8 mouse cellular contexts compared by ENCODE assay signal in the genomic region with DNA sequence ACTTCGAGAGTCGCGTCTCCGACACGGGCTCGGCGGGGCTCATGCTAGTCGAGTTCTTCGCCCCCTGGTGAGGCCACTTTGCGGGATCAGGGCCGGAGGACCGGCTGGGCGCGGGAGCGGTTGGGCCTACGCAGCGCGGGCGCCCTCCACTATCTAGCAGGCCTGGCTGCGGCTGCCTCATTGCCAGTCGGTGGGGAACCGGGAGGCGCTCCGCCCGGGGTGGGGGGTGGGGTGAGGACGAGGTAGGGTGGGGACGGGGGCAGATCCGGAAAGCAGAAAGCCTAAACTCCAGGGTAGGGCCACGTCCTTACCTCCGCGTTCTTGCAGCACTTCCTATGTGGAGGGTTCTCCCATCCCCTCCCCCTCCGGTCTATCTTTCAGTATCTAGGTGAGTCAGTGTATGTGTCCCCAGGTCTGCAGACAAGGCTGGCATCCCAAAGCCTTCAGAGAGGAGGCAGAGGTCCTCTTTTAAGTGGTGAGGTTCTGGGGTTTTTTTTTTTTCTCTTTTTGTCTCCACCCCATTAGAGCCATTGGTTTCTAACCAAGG. TPM values are rescaled to one million over a fixed set of nuclear protein-coding genes. Genes with fewer than 3 reads are reported as not detected.
DNase-seq lines count a peak whose midpoint lies in the region; ATAC-seq and TF ChIP-seq lines count a peak whose summit lies in the region.

No protein-coding gene starts in this region.

- peak overlapping the region; percentile 87 for H3K9ac ChIP-seq in MEL (ENCODE audit: control insufficient read depth, low read depth, low read length, poor library complexity, severe bottlenecking)
- peak overlapping the region; percentile 99 for H3K9ac ChIP-seq in liver, adult 2 months (ENCODE audit: low read depth, low read length)

- intact Hi-C loops in heart, postnatal 10 days (cut with DNase I), result no loop called here

- no peak for TF ChIP-seq EP300 in MEL (IDR thresholded peaks at IDR 0.05; ENCODE audit: low read depth in 1 of 2, low read length in 2 of 2)

- H3K4me3 ChIP-seq in MEL (ENCODE audit: control insufficient read depth in 1 of 2, insufficient read depth in 1 of 2, low read depth in 2 of 2, low read length in 2 of 2), result peak overlapping the region; percentile 84 to 100
- H3K4me3 ChIP-seq in cortical plate, adult 2 months (ENCODE audit: insufficient read depth, low read length), result peak overlapping the region; percentile 93
- peak overlapping the region; percentile 96 for H3K4me3 ChIP-seq in liver, adult 2 months (ENCODE audit: insufficient read depth, low read depth, low read length)

- H3K4me1 ChIP-seq in MEL (ENCODE audit: control insufficient read depth in 1 of 2, insufficient read depth in 2 of 2, low read length in 2 of 2), result peaks cover 0 to 7% of the 10 kb centered on the region in 2 experiments
- peaks cover 3% of the 10 kb centered on the region; the same call in 1 of the 2 replicates for H3K4me1 ChIP-seq in cortical plate, adult 2 months (ENCODE audit: control insufficient read depth, insufficient read depth, low read length)
- peaks cover 20% of the 10 kb centered on the region for H3K4me1 ChIP-seq in liver, adult 2 months (ENCODE audit: control insufficient read depth, insufficient read depth, low read length)

- TF ChIP-seq POLR2A in MEL (IDR thresholded peaks at IDR 0.05; ENCODE audit: control insufficient read depth in 1 of 2, insufficient read depth in 1 of 2, low read depth in 1 of 2, low read length in 2 of 2, poor library complexity in 1 of 2), result no peak
- TF ChIP-seq POLR2A in cortical plate, adult 2 months (IDR thresholded peaks at IDR 0.05; ENCODE audit: extremely low read depth, insufficient read depth, low read length), result no peak
- TF ChIP-seq POLR2A in liver, adult 2 months (IDR thresholded peaks at IDR 0.05; ENCODE audit: extremely low read depth, insufficient read depth, low read length), result no peak

- TF ChIP-seq CTCF in MEL (IDR thresholded peaks at IDR 0.05 in 2 of 3, conservative IDR thresholded peaks at IDR 0.05 in 1 of 3; ENCODE audit: control insufficient read depth in 1 of 3, insufficient read depth in 1 of 3, low read depth in 2 of 3, low read length in 3 of 3, poor library complexity in 1 of 3, severe bottlenecking in 1 of 3), result no peak
- no peak for TF ChIP-seq CTCF in cortical plate, adult 2 months (IDR thresholded peaks at IDR 0.05; ENCODE audit: extremely low read depth, insufficient read depth, low read length)
- no peak for TF ChIP-seq CTCF in liver, adult 2 months (IDR thresholded peaks at IDR 0.05; ENCODE audit: low read depth, low read length)

- no peak for TF ChIP-seq RAD21 in MEL (IDR thresholded peaks at IDR 0.05; ENCODE audit: low read depth, low read length)

- H3K79me2 ChIP-seq in MEL (ENCODE audit: control insufficient read depth, insufficient read depth, low read length, poor library complexity), result peaks cover 48% of the 10 kb centered on the region
- peaks cover 26% of the 10 kb centered on the region for H3K79me2 ChIP-seq in liver, adult 2 months (ENCODE audit: control insufficient read depth, insufficient read depth, low read length)

- peak overlapping the region; percentile 82 for H3K27ac ChIP-seq in MEL (ENCODE audit: control insufficient read depth, low read depth, low read length)
- H3K27ac ChIP-seq in cortical plate, adult 2 months (ENCODE audit: insufficient read depth, low read length), result peak overlapping the region; percentile 98
- peak overlapping the region; percentile 95 for H3K27ac ChIP-seq in liver, adult 2 months (replicated peaks; ENCODE audit: insufficient read depth, low read depth, low read length)

- H3K27me3 ChIP-seq in MEL (ENCODE audit: control insufficient read depth in 1 of 2, insufficient read depth in 2 of 2, low read length in 2 of 2), result no peaks in the 10 kb centered on the region
- H3K27me3 ChIP-seq in liver, adult 2 months (ENCODE audit: control insufficient read depth, insufficient read depth, low read length), result no peaks in the 10 kb centered on the region

- no peaks in the 10 kb centered on the region for H3K9me3 ChIP-seq in MEL (replicated peaks; ENCODE audit: insufficient read depth, low read length)

- under 1% methylated on average over 32 of the region's 32 CpGs for WGBS in liver, adult 2 months

- 0 out of 2 replicates have a peak, but pooled peaks have one; percentile 41 for ATAC-seq in monocyte, adult 5-6 weeks (replicated peaks; ENCODE audit: insufficient number of reproducible peaks, low FRiP score, low TSS enrichment, poor library complexity, severe bottlenecking)

- peaks cover 6 to 33% of the 10 kb centered on the region in 2 experiments for H3K36me3 ChIP-seq in MEL (ENCODE audit: control insufficient read depth in 1 of 2, insufficient read depth in 2 of 2, low read length in 2 of 2)
- H3K36me3 ChIP-seq in liver, adult 2 months (ENCODE audit: control insufficient read depth, insufficient read depth, low read length), result peaks cover 26% of the 10 kb centered on the region

- peak; percentile 37 for DNase-seq in layer of hippocampus, adult 9-11 months
- DNase-seq in layer of hippocampus, adult 9-10 months (ENCODE audit: low spot score), result no peak
- peak; percentile 84 for DNase-seq in MEL (ENCODE audit: low read depth, low spot score)
- DNase-seq in heart, postnatal 10 days, result peak; percentile 48 to 58
- peak; percentile 57 for DNase-seq in liver, adult 2 months (ENCODE audit: extremely low read depth, low read depth, low spot score)
- DNase-seq in urinary bladder, postnatal 10 days (ENCODE audit: low spot score), result no peak

TF ChIP-seq in MEL, 35 proteins besides CTCF, POLR2A, EP300 and RAD21:
- 0 out of 2 replicates have a peak, but pooled peaks have one; percentile 4 for TF ChIP-seq TCF12 (IDR thresholded peaks at IDR 0.05; ENCODE audit: low read depth, low read length)
- no peak for TF ChIP-seq HCFC1 (IDR thresholded peaks at IDR 0.05; ENCODE audit: low read depth, low read length)
- peak; percentile 41 for TF ChIP-seq ZNF384 (IDR thresholded peaks at IDR 0.05; ENCODE audit: low read depth, low read length)
- no peak for TF ChIP-seq NELFE (IDR thresholded peaks at IDR 0.05; ENCODE audit: low read depth, low read length)
- no peak for TF ChIP-seq ZKSCAN1 (IDR thresholded peaks at IDR 0.05; ENCODE audit: low read depth, low read length)
- peak; percentile 56 for TF ChIP-seq SIN3A (IDR thresholded peaks at IDR 0.05; ENCODE audit: low read length)
- 0 out of 2 replicates have a peak, but pooled peaks have one; percentile 21 for TF ChIP-seq ETS1 (IDR thresholded peaks at IDR 0.05; ENCODE audit: low read depth, low read length)
- TF ChIP-seq UBTF (IDR thresholded peaks at IDR 0.05; ENCODE audit: borderline replicate concordance, insufficient read depth, low read depth, low read length), result no peak
- TF ChIP-seq TAL1 (IDR thresholded peaks at IDR 0.05; ENCODE audit: low read length), result no peak
- TF ChIP-seq POLR2AphosphoS2 (IDR thresholded peaks at IDR 0.05; ENCODE audit: low read length), result no peak
- TF ChIP-seq CHD2 (IDR thresholded peaks at IDR 0.05; ENCODE audit: low read length), result peak; percentile 20; the same call in 1 of the 2 replicates
- no peak for TF ChIP-seq MYC (IDR thresholded peaks at IDR 0.05; ENCODE audit: low read depth, low read length)
- peak; percentile 22; the same call in 1 of the 2 replicates for TF ChIP-seq ELF1 (IDR thresholded peaks at IDR 0.05; ENCODE audit: low read depth, low read length)

RNA-seq across cellular contexts. Expression of a gene that starts 0.6 kb away (rescaled TPM):
- 1.1 and 1.2 TPM in 2 replicates for total RNA-seq in MEL (2012; rRNA removed)
- 1 to 10 TPM in 1 of 2 experiments, not detected in 1; 2.5 TPM for polyA plus RNA-seq in MEL (2012; ENCODE audit: insufficient read depth in 1 of 2, insufficient read length in 2 of 2, low read depth in 1 of 2, low replicate concordance in 2 of 2, missing spikeins in 1 of 2)
- 7.0 and 7.4 TPM in 2 replicates for polyA plus RNA-seq in cortical plate, adult 2 months (2012; rRNA removed)
- total RNA-seq in heart, postnatal 10 days (2021), result 1 to 10 TPM; 2.2 to 3.2 TPM
- total RNA-seq in liver, adult 2 months (2014; rRNA removed), result 1.3 and 2.9 TPM in 2 replicates
- 1.3 and 2.5 TPM in 2 replicates for polyA plus RNA-seq in liver, adult 2 months (2012; rRNA removed)
- 2.6 to 2.7 TPM in 2 of 3 replicates, not detected in the other for total RNA-seq in monocyte, adult 5-6 weeks (2017)

RNA-seq across cellular contexts. Expression of a gene that starts 0.6 kb away (rescaled TPM):
- total RNA-seq in MEL (2012; rRNA removed), result 70.7 and 89.4 TPM in 2 replicates
- polyA plus RNA-seq in MEL (2012; ENCODE audit: insufficient read depth in 1 of 2, insufficient read length in 2 of 2, low read depth in 1 of 2, low replicate concordance in 2 of 2, missing spikeins in 1 of 2), result 100 to 1,000 TPM; 471 to 473 TPM
- polyA plus RNA-seq in cortical plate, adult 2 months (2012; rRNA removed), result 99.2 and 106 TPM in 2 replicates
- total RNA-seq in heart, postnatal 10 days (2021), result 100 to 1,000 TPM; 141 to 172 TPM
- total RNA-seq in liver, adult 2 months (2014; rRNA removed), result 193 and 226 TPM in 2 replicates
- polyA plus RNA-seq in liver, adult 2 months (2012; rRNA removed), result 412 and 434 TPM in 2 replicates
- total RNA-seq in monocyte, adult 5-6 weeks (2017), result 151 to 226 TPM (median 182 TPM) in 3 replicates

RNA-seq across cellular contexts. Expression of a gene that starts 27.2 kb away (rescaled TPM):
- not detected in 2 replicates for total RNA-seq in MEL (2012; rRNA removed)
- polyA plus RNA-seq in MEL (2012; ENCODE audit: insufficient read depth in 1 of 2, insufficient read length in 2 of 2, low read depth in 1 of 2, low replicate concordance in 2 of 2, missing spikeins in 1 of 2), result not detected
- polyA plus RNA-seq in cortical plate, adult 2 months (2012; rRNA removed), result 0.17 and 0.30 TPM in 2 replicates
- total RNA-seq in heart, postnatal 10 days (2021), result not detected
- not detected in 2 replicates for total RNA-seq in liver, adult 2 months (2014; rRNA removed)
- not detected in 2 replicates for polyA plus RNA-seq in liver, adult 2 months (2012; rRNA removed)
- total RNA-seq in monocyte, adult 5-6 weeks (2017), result not detected in 3 replicates

RNA-seq across cellular contexts. Expression of a gene that starts 29.9 kb away (rescaled TPM):
- not detected in 2 replicates for total RNA-seq in MEL (2012; rRNA removed)
- polyA plus RNA-seq in MEL (2012; ENCODE audit: insufficient read depth in 1 of 2, insufficient read length in 2 of 2, low read depth in 1 of 2, low replicate concordance in 2 of 2, missing spikeins in 1 of 2), result not detected
- polyA plus RNA-seq in cortical plate, adult 2 months (2012; rRNA removed), result 0.06 and 0.08 TPM in 2 replicates
- under 1 TPM; 0.14 to 0.25 TPM for total RNA-seq in heart, postnatal 10 days (2021)
- total RNA-seq in liver, adult 2 months (2014; rRNA removed), result 3.2 and 6.0 TPM in 2 replicates
- polyA plus RNA-seq in liver, adult 2 months (2012; rRNA removed), result 1.9 and 2.2 TPM in 2 replicates
- total RNA-seq in monocyte, adult 5-6 weeks (2017), result 1.8 to 4.3 TPM (median 3.0 TPM) in 3 replicates

RNA-seq across cellular contexts. Expression of a gene that starts 34.8 kb away (rescaled TPM):
- 352 and 370 TPM in 2 replicates for total RNA-seq in MEL (2012; rRNA removed)
- 100 to 1,000 TPM in 1 of 2 experiments, not detected in 1; 469 TPM for polyA plus RNA-seq in MEL (2012; ENCODE audit: insufficient read depth in 1 of 2, insufficient read length in 2 of 2, low read depth in 1 of 2, low replicate concordance in 2 of 2, missing spikeins in 1 of 2)
- 313 and 355 TPM in 2 replicates for polyA plus RNA-seq in cortical plate, adult 2 months (2012; rRNA removed)
- total RNA-seq in heart, postnatal 10 days (2021), result 100 to 1,000 TPM; 407 to 422 TPM
- total RNA-seq in liver, adult 2 months (2014; rRNA removed), result 56.6 and 81.7 TPM in 2 replicates
- polyA plus RNA-seq in liver, adult 2 months (2012; rRNA removed), result 200 and 211 TPM in 2 replicates
- total RNA-seq in monocyte, adult 5-6 weeks (2017), result 152 to 251 TPM (median 235 TPM) in 3 replicates

Comparison
In these comparisons a context has a peak if more than half of its experiments do, and no peak if none do; other contexts are left out.
1. DNase-seq: peak in layer of hippocampus, adult 9-11 months (single experiment), MEL (single experiment), heart, postnatal 10 days (2 of 2) and liver, adult 2 months (single experiment); none in layer of hippocampus, adult 9-10 months (single experiment) and urinary bladder, postnatal 10 days (single experiment).
2. Peak in every context shown above with its lines, with median percentiles within 50 percentile points of each other: H3K27ac ChIP-seq and H3K4me3 ChIP-seq.